Mouse (Mus musculus): ENCODE results near the gene Sfmbt2. TPM values are rescaled to one million over a fixed set of nuclear protein-coding genes. Genes with fewer than 3 reads are reported as not detected.
A peak's percentile ranks its signal among the peaks of the same experiment; 100 is the strongest.

Sfmbt2 gene
- polyA plus RNA-seq, 1 experiment from 2014 or later: 2.6 TPM

DNA sequence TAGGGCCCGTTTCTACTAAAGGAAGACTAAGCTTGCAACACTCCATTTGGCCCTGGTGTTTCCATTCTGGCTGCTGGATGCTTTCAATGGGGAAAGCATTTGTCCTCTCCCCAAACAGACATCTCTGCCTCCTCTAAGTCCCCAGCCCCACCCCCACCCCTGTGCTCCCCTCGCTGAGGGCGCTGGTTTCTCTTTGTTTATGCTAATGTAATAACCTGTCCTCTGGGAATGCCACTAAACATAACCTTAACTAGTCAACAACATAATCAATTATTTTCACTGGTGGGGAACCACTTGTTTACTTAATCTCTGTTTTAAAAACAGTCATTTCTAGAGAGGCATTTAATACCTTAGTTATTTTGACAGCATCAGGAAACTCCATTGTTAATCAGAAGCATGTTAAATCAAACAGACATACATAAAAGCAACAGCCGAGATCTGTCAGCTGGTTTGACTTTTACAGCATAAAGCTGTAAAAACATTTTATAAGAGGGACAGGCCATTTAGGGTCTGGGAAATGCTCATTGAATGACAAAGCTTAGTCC, 20.0 kb upstream of the Sfmbt2 start:
- WGBS: 14% methylated on average over 4 of the region's 4 CpGs
- ATAC-seq (ENCODE audit: insufficient number of reproducible peaks, insufficient read depth, low FRiP score, low TSS enrichment): no peak
- Histone ChIP-seq H3K4me2 (replicated peaks) (no peak overlapping the region), H3K27me3 (no peaks in the 10 kb centered on the region), H3K9me3 (no peaks in the 10 kb centered on the region), H3K27ac (no peak overlapping the region), H3K4me1 (no peaks in the 10 kb centered on the region), H3K4me3 (no peak overlapping the region), H3K9ac (no peak overlapping the region), H3K36me3 (no peaks in the 10 kb centered on the region)

DNA sequence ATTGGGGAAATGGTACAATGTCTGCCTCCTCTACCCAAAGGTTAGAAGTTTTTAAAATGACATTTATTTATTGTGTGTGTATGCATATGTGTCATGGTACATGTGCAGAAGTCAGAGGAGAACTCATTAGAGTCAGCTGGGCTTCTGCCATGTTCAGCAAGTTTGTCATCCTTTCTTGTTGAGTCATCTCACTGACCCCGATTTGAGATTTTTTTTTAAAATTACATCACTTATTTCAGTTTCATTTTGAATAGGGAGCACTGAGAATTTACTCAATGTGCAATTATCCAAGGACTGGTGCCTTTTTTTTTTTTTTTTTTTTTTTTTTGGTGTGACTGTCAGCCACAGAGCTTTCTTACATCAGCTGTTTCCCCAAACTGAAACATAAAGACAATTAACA, 19.2 kb upstream of the Sfmbt2 start:
- ATAC-seq (ENCODE audit: insufficient number of reproducible peaks, insufficient read depth, low FRiP score, low TSS enrichment): no peak
- Histone ChIP-seq H3K4me3 (no peak overlapping the region), H3K27me3 (no peaks in the 10 kb centered on the region), H3K27ac (no peak overlapping the region), H3K9ac (no peak overlapping the region), H3K36me3 (no peaks in the 10 kb centered on the region), H3K4me2 (replicated peaks) (no peak overlapping the region), H3K9me3 (no peaks in the 10 kb centered on the region), H3K4me1 (no peaks in the 10 kb centered on the region)
- WGBS: 81% methylated on average over 1 of the region's 1 CpGs

DNA sequence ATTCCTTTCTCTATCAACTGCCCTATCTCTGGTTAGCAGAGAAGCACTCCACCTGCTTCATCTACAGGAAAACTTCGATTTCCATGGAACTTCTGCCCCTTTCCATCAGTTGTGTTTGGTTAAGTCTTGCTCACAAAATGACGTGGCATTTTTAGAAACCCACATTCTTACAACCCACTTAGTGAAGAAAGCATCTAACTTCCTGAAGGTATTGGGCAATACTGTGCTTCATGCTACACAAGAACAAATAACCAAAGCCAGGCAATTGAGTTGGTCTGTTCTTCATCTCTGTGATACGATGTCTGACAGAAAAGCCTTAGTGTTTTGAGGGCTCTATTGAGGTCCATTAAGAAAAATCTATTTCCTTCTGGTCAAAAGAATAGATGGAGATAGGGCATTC, 17.4 kb upstream of the Sfmbt2 start:
- Histone ChIP-seq H3K4me2 (replicated peaks) (no peak overlapping the region), H3K4me1 (no peaks in the 10 kb centered on the region), H3K27me3 (no peaks in the 10 kb centered on the region), H3K9ac (no peak overlapping the region), H3K27ac (no peak overlapping the region), H3K9me3 (no peaks in the 10 kb centered on the region), H3K36me3 (no peaks in the 10 kb centered on the region), H3K4me3 (no peak overlapping the region)
- WGBS: 73% methylated on average over 3 of the region's 3 CpGs
- no peak for ATAC-seq (ENCODE audit: insufficient number of reproducible peaks, insufficient read depth, low FRiP score, low TSS enrichment)

DNA sequence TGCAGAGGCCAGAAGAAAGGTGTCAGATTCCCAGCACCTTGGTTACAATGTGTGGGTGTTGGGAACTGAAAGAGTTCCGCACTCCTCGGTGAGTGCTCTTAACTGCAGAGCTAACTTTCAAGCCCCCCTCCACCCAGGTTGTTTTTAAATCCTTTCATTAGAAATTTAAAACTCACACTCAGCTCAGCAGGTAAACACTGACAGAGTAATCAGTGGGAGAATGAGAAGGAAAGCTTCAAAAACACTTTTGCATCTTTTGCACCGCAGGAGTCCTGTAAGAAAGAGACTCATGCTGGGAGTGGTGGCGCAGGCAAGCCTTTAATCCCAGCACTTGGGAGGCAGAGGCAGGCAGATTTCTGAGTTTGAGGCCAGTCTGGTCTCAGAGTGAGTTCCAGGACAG, 16.4 kb upstream of the Sfmbt2 start:
- no peak overlapping the region for H3K4me3 ChIP-seq
- H3K27me3 ChIP-seq: no peaks in the 10 kb centered on the region
- no peak overlapping the region for H3K27ac ChIP-seq
- no peaks in the 10 kb centered on the region for H3K4me1 ChIP-seq
- no peak overlapping the region for H3K9ac ChIP-seq
- no peak for ATAC-seq (ENCODE audit: insufficient number of reproducible peaks, insufficient read depth, low FRiP score, low TSS enrichment)
- H3K4me2 ChIP-seq (replicated peaks): no peak overlapping the region
- H3K9me3 ChIP-seq: no peaks in the 10 kb centered on the region
- no peaks in the 10 kb centered on the region for H3K36me3 ChIP-seq
- WGBS: 44% methylated on average over 4 of the region's 4 CpGs

DNA sequence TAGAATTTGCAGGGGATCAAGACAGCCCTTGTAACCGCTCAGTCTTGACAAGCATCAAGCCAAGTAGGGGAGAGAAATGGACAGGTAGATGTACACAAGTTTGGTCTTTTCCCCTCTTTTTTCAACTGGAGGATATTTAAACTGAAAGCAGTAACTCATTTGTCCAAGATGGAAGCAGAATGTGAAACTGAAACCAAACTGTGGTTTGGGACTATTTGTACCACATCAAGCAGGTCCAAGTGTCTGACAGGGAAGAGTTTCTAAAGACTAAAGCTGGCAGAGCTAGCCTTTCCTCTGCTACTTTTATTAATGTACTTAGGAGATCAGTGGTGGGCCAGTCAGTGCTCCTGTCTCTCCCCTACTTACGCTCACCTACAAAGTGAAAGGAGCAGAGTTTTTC, 10.4 kb upstream of the Sfmbt2 start:
- 86% methylated on average over 2 of the region's 2 CpGs for WGBS
- Histone ChIP-seq H3K9ac (no peak overlapping the region), H3K27ac (no peak overlapping the region), H3K27me3 (no peaks in the 10 kb centered on the region), H3K4me3 (no peak overlapping the region), H3K36me3 (no peaks in the 10 kb centered on the region), H3K4me1 (no peaks in the 10 kb centered on the region), H3K9me3 (no peaks in the 10 kb centered on the region), H3K4me2 (replicated peaks) (no peak overlapping the region)
- no peak for ATAC-seq (ENCODE audit: insufficient number of reproducible peaks, insufficient read depth, low FRiP score, low TSS enrichment)

DNA sequence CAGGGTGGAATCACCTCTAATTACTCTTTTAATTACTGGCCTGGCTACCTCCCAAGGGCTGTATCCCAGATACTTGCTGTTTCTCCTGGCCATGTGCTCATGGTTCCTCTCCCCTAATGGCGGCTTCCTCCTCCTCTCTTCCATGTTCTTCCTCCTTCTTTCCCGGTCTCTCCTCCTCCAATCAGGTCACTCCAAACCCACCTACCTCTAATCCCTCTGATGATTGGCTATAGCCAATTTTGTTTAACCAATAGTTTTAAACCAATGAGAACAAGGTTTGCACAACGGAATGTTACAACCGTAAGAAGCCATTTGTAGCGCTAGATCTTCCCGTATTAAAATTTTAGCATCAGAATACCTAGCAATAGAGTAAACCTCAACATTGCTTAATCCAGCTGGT, 5.2 kb upstream of the Sfmbt2 start:
- no peak for ATAC-seq (ENCODE audit: insufficient number of reproducible peaks, insufficient read depth, low FRiP score, low TSS enrichment)
- no peak overlapping the region for H3K27ac ChIP-seq
- H3K36me3 ChIP-seq: no peaks in the 10 kb centered on the region
- no peaks in the 10 kb centered on the region for H3K9me3 ChIP-seq
- no peak overlapping the region for H3K4me3 ChIP-seq
- no peak overlapping the region for H3K9ac ChIP-seq
- no peak overlapping the region for H3K4me2 ChIP-seq (replicated peaks)
- WGBS: 91% methylated on average over 6 of the region's 6 CpGs
- no peaks in the 10 kb centered on the region for H3K4me1 ChIP-seq
- peaks cover 28% of the 10 kb centered on the region for H3K27me3 ChIP-seq

DNA sequence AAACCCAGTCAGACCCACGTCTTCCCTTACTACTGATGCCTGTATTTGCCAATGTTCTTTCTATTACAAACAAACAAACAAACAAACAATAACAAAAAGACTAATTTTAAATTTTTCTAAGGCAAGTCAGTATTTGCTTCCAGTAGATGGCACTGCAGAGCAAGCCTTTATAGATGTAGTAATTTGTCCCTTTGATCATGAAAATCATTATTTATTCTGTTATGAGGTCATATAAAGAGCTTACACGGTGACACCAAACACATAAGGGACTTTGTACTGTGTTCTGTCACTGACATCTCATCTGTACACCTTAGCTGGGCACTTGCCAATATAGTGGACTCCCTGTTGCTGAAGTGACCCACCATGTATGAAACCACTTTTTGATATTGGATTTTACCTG, 4.0 kb upstream of the Sfmbt2 start:
- H3K4me1 ChIP-seq: no peaks in the 10 kb centered on the region
- H3K4me3 ChIP-seq: no peak overlapping the region
- no peaks in the 10 kb centered on the region for H3K9me3 ChIP-seq
- ATAC-seq (ENCODE audit: insufficient number of reproducible peaks, insufficient read depth, low FRiP score, low TSS enrichment): no peak
- WGBS: 32% methylated on average over 2 of the region's 2 CpGs
- H3K4me2 ChIP-seq (replicated peaks): no peak overlapping the region
- no peak overlapping the region for H3K27ac ChIP-seq
- H3K36me3 ChIP-seq: no peaks in the 10 kb centered on the region
- no peak overlapping the region for H3K9ac ChIP-seq
- H3K27me3 ChIP-seq: peaks cover 39% of the 10 kb centered on the region

DNA sequence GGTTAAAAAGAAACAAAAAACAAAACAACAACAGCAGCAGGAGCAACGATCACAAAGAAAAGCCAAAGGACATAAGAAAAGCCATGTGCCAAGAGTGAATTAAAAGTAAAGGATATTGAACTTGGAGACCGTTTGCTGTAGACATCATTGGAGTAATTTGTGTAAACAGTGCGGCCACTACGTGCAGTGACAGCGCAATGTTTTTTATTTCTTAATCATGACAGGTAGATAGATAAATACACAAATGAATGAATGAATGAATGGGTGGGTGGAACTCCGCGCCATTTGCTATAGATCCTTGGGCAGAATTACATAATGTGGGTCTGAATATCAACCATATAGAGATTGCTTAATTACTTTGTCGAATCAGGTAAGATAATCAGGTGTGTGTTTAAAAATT, 634 bp upstream of the Sfmbt2 start:
- no peak overlapping the region for H3K27ac ChIP-seq
- H3K4me3 ChIP-seq: no peak overlapping the region
- WGBS: 3% methylated on average over 8 of the region's 8 CpGs
- peaks cover 8% of the 10 kb centered on the region; the same call in 1 of the 2 replicates for H3K4me1 ChIP-seq
- peaks cover 61% of the 10 kb centered on the region for H3K27me3 ChIP-seq
- no peaks in the 10 kb centered on the region for H3K9me3 ChIP-seq
- H3K36me3 ChIP-seq: no peaks in the 10 kb centered on the region
- ATAC-seq (ENCODE audit: insufficient number of reproducible peaks, insufficient read depth, low FRiP score, low TSS enrichment): no peak
- H3K9ac ChIP-seq: no peak overlapping the region
- H3K4me2 ChIP-seq (replicated peaks): no peak overlapping the region

DNA sequence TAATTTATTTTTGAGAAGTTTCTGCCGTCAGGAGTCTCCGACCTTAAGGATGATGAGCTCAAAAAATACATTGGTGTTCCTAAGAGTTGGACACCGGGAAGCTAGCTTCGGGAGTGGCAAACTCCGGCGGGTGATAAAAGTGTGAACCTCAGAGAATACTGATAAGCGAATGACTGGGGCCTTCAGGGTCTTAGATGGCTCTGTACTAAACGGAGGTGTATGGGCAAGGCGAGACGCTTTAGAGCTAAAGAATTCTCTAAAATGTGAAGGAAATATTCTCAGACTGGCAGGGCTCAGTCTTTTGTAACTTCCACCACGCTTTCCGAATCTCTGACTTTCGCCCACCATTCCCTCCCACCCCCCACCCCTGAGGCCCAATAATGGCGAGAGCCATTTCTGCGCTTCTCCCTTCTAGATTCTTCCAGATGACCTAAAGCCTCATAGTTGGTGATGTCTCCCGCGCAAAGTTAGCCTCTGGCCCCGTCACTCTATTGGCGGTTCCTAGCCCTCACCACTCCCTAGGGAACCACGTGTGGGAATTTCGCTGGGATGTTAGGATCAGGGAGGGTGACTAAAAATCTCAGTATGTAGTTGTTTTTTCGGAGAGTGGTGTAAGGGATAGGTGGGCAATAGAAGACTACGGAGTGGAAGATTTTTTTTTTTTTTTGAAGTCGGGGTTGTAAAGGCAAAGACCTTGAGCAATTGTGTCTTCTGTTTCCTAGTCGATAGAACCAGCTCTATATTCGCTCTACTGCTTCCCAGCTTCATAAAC, 563 bp downstream of the Sfmbt2 start:
- peaks cover 11% of the 10 kb centered on the region; the same call in 1 of the 2 replicates for H3K4me1 ChIP-seq
- ATAC-seq (ENCODE audit: insufficient number of reproducible peaks, insufficient read depth, low FRiP score, low TSS enrichment): no peak
- no peak overlapping the region for H3K4me3 ChIP-seq
- no peak overlapping the region for H3K4me2 ChIP-seq (replicated peaks)
- H3K36me3 ChIP-seq: no peaks in the 10 kb centered on the region
- peaks cover 71% of the 10 kb centered on the region for H3K27me3 ChIP-seq
- no peaks in the 10 kb centered on the region for H3K9me3 ChIP-seq
- no peak overlapping the region for H3K9ac ChIP-seq
- 1% methylated on average over 26 of the region's 26 CpGs for WGBS
- H3K27ac ChIP-seq: no peak overlapping the region

DNA sequence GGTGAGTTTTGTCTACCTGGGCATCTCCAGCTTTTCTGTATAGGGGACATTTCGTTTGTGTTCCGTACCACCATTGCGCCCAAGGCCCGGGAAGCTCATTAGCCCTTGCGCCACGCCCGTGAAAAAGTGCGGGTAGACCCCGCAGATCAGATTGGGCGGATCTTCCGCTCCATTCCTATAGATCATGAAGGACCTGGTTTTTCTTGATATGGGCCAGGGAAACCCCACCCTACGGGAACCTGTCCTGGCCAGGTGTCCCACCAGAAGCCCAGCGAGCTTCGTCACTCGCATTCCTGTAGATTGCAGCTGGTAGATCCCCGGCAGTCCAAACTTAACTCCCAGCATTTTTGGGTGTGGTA, 1.1 kb downstream of the Sfmbt2 start:
- peaks cover 76% of the 10 kb centered on the region for H3K27me3 ChIP-seq
- no peak overlapping the region for H3K4me2 ChIP-seq (replicated peaks)
- no peak for ATAC-seq (ENCODE audit: insufficient number of reproducible peaks, insufficient read depth, low FRiP score, low TSS enrichment)
- 2% methylated on average over 16 of the region's 16 CpGs for WGBS
- peaks cover 11% of the 10 kb centered on the region; the same call in 1 of the 2 replicates for H3K4me1 ChIP-seq
- H3K9ac ChIP-seq: no peak overlapping the region
- H3K9me3 ChIP-seq: no peaks in the 10 kb centered on the region
- H3K36me3 ChIP-seq: no peaks in the 10 kb centered on the region
- H3K27ac ChIP-seq: no peak overlapping the region
- H3K4me3 ChIP-seq: no peak overlapping the region

DNA sequence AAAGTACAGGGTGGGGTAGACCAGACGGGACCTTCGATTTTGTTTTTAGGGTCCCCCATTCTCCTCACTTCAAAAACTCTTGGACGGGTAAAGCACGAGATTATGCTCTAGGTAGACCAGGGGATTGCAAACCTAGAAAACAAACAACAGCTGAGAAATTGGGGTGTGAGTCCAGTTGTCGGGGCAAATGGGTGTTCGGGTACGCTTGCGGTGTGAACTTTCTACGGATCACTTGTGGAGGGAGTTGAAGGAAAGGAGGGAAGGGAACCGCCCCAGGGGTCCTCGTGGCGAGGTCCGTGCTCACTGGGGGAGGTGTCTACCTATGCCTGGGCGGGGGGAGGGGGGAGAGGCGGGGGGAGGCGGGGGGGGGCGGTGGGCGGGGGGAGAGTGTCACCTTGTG, 1.6 kb downstream of the Sfmbt2 start:
- Histone ChIP-seq H3K9ac (no peak overlapping the region), H3K27me3 (peaks cover 76% of the 10 kb centered on the region), H3K9me3 (no peaks in the 10 kb centered on the region), H3K4me3 (peak overlapping the region; percentile 58), H3K4me1 (peaks cover 11% of the 10 kb centered on the region; the same call in 1 of the 2 replicates), H3K36me3 (no peaks in the 10 kb centered on the region), H3K27ac (no peak overlapping the region), H3K4me2 (replicated peaks) (peak overlapping the region; percentile 93)
- 2% methylated on average over 9 of the region's 18 CpGs for WGBS
- no peak for ATAC-seq (ENCODE audit: insufficient number of reproducible peaks, insufficient read depth, low FRiP score, low TSS enrichment)

DNA sequence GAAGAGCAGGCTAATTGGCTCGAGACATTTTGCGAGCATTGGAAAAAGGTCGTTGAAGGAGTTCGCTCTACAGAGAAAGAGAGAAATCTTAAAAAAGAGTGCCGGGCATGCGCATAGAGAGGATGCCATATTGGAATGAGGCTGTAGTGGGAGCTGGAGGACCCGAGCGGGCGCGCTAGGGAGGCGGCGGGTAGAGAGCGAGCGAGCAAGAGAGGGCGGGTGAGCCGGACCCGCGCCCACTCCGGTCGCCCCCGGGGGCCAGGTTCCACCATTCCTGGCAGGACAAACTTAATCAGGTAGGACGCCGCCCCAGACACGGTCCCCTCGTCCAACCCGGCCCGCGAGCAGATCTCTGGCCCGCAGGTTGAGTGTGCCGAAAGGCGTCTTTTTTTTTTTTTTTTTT, 2.0 kb downstream of the Sfmbt2 start:
- peak; percentile 71; the same call in 1 of the 2 replicates for ATAC-seq (ENCODE audit: insufficient number of reproducible peaks, insufficient read depth, low FRiP score, low TSS enrichment)
- WGBS: under 1% methylated on average over 31 of the region's 31 CpGs
- Histone ChIP-seq H3K4me2 (replicated peaks) (peak overlapping the region; percentile 93), H3K27me3 (peaks cover 71% of the 10 kb centered on the region), H3K36me3 (no peaks in the 10 kb centered on the region), H3K27ac (no peak overlapping the region), H3K9ac (peak overlapping the region; percentile 37; the same call in 1 of the 2 replicates), H3K4me3 (peak overlapping the region; percentile 58), H3K9me3 (no peaks in the 10 kb centered on the region), H3K4me1 (peaks cover 11% of the 10 kb centered on the region; the same call in 1 of the 2 replicates)

Data from embryonic facial prominence, embryonic 12.5 days (tissue).